Mouse (Mus musculus) olfactory bulb, adult 2 months (tissue): ENCODE measurements at regions not wholly inside any gene's neighbourhood (a gene's known extent, or its start where the extent isn't known, plus 50 kb on each side); places are given as distances from the start of the nearest gene placed in this dataset.

ENCODE experiments used
- H3K27ac ChIP-seq: fragments of 200-500 bp; 2 replicates; pipeline ENCODE4 v1.5.1; 2012; ENCODE audit warnings: low read depth, low read length; ENCODE audit not compliant: insufficient read depth
- H3K4me1 ChIP-seq: fragments of 200-500 bp; 2 replicates; pipeline ENCODE4 v1.6.1; 2012; ENCODE audit warnings: low read length; ENCODE audit not compliant: control insufficient read depth, insufficient read depth
- H3K4me3 ChIP-seq: fragments of 200-500 bp; 2 replicates; pipeline ENCODE4 v1.5.1; 2012; ENCODE audit warnings: mild to moderate bottlenecking, low read depth, low read length, moderate library complexity; ENCODE audit not compliant: insufficient read depth
- CTCF ChIP-seq: fragments of 200-500 bp; IDR thresholded peaks from 2 replicates; pipeline ENCODE4 v1.5.1; 2012; ENCODE audit warnings: low read depth, mild to moderate bottlenecking, low read length, moderate library complexity; ENCODE audit not compliant: insufficient read depth
- POLR2A ChIP-seq: fragments of 200-500 bp; IDR thresholded peaks from 2 replicates; pipeline ENCODE4 v1.6.1; 2012; ENCODE audit warnings: mild to moderate bottlenecking, low read depth, low read length, moderate library complexity; ENCODE audit not compliant: insufficient read depth
- WGBS: fragments of 180-500 bp; shearing (Covaris S2); methylation state at CpG from one replicate; pipeline ENCODE4 v1.1.7; 2018; 5-methylcytosine and 5-hydroxymethylcytosine counted together

- TF ChIP-seq CTCF, result no peak
- TF ChIP-seq POLR2A, result no peak
- 31% methylated on average over 11 of the region's 11 CpGs for WGBS
- Histone ChIP-seq H3K27ac (no peak overlapping the region; the same call in 1 of the 2 replicates), H3K4me1 (peaks cover 6% of the 10 kb centered on the region), H3K4me3 (no peak overlapping the region)
Observed at GRCm38 (mm10) chr6:93066553-93067376, 123.5 kb upstream of the Adamts9 start.

GRCm38 (mm10) chr6:93065917-93066552 is 122.7 kb upstream of the Adamts9 start:
- peaks cover 6% of the 10 kb centered on the region for H3K4me1 ChIP-seq
- WGBS, result 33% methylated on average over 12 of the region's 12 CpGs
- no peak overlapping the region for H3K4me3 ChIP-seq
- H3K27ac ChIP-seq, result 0 out of 2 replicates have a peak overlapping the region, but pooled peaks have one; percentile 2
- TF ChIP-seq POLR2A, result no peak
- no peak for TF ChIP-seq CTCF

GRCm38 (mm10) chr6:93065366-93065765 is 122.1 kb upstream of the Adamts9 start:
- peaks cover 6% of the 10 kb centered on the region for H3K4me1 ChIP-seq
- 34% methylated on average over 6 of the region's 6 CpGs for WGBS
- no peak overlapping the region for H3K4me3 ChIP-seq
- no peak overlapping the region for H3K27ac ChIP-seq
- TF ChIP-seq POLR2A, result no peak
- TF ChIP-seq CTCF, result no peak

GRCm38 (mm10) chr6:93064366-93064765 is 121.1 kb upstream of the Adamts9 start:
- H3K4me1 ChIP-seq, result peaks cover 6% of the 10 kb centered on the region
- H3K27ac ChIP-seq, result no peak overlapping the region
- WGBS, result 91% methylated on average over 7 of the region's 7 CpGs
- no peak overlapping the region for H3K4me3 ChIP-seq
- TF ChIP-seq CTCF (no peak), POLR2A (no peak)

GRCm38 (mm10) chr6:93061741-93062140 is 118.4 kb upstream of the Adamts9 start:
- WGBS, result 92% methylated on average over 3 of the region's 3 CpGs
- peaks cover 6% of the 10 kb centered on the region for H3K4me1 ChIP-seq
- H3K4me3 ChIP-seq, result no peak overlapping the region
- no peak overlapping the region for H3K27ac ChIP-seq
- no peak for TF ChIP-seq CTCF
- no peak for TF ChIP-seq POLR2A

GRCm38 (mm10) chr6:93045524-93045923 is 102.2 kb upstream of the Adamts9 start:
- WGBS, result 70% methylated on average over 2 of the region's 2 CpGs
- Histone ChIP-seq H3K4me1 (no peaks in the 10 kb centered on the region), H3K27ac (no peak overlapping the region), H3K4me3 (no peak overlapping the region)
- no peak for TF ChIP-seq POLR2A
- TF ChIP-seq CTCF, result no peak

GRCm38 (mm10) chr6:93041041-93041440 is 97.7 kb upstream of the Adamts9 start:
- Histone ChIP-seq H3K4me1 (no peaks in the 10 kb centered on the region), H3K4me3 (no peak overlapping the region), H3K27ac (no peak overlapping the region)
- no peak for TF ChIP-seq POLR2A
- no peak for TF ChIP-seq CTCF
- 76% methylated on average over 3 of the region's 3 CpGs for WGBS

- no peak for TF ChIP-seq POLR2A
- TF ChIP-seq CTCF, result no peak
- H3K4me3 ChIP-seq, result no peak overlapping the region
- no peak overlapping the region for H3K27ac ChIP-seq
- H3K4me1 ChIP-seq, result no peaks in the 10 kb centered on the region
- 88% methylated on average over 1 of the region's 1 CpGs for WGBS
Observed at GRCm38 (mm10) chr6:93031812-93032330, 88.6 kb upstream of the Adamts9 start.
